Mouse (Mus musculus) liver, adult 2 months (tissue): Measurements from ENCODE around the gene Cox7b2.

ENCODE experiments used
- CTCF ChIP-seq: fragments of 200-500 bp; IDR thresholded peaks from 2 replicates; pipeline ENCODE4 v1.5.1; 2011; ENCODE audit warnings: low read depth, low read length, control low read depth
- POLR2A ChIP-seq: fragments of 200-500 bp; IDR thresholded peaks from 2 replicates; pipeline ENCODE4 v1.6.1; 2011; ENCODE audit warnings: low read length, control low read depth; ENCODE audit not compliant: insufficient read depth; ENCODE audit errors: extremely low read depth

DNA sequence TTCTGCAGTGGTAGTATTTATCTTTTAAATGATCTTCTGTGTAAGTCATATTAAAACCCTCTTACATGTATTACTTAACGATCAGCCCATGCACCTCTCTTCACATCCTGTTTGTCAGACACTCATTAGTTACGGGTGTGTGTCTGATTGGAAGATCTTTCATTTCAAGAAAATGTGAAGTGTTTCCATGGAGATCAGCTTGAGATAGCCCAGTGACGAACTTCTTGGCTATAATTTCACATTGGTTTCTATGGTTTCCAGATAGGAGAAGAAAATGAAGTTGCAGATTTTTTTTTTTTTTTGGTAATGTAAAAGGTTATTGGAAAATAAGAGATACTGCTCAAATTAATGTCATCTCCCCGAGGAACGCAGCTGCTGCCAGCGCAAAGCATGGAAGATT lies 107.8 kb downstream of the Cox7b2 start:
- TF ChIP-seq POLR2A (no peak), CTCF (no peak)
